Mouse (Mus musculus) forebrain, embryonic 13.5 days (tissue): ENCODE measurements at regions not wholly inside any gene's neighbourhood (a gene's known extent, or its start where the extent isn't known, plus 50 kb on each side); places are given as distances from the start of the nearest gene placed in this dataset.

Experiments
- ATAC-seq: fragments of 200-750 bp; cut with Nextera tagmentation; 2 replicates; pipeline ENCODE4 v1.8.0; 2017
- H3K27ac ChIP-seq: fragments of 300-500 bp; sonication (generic); 2 replicates; pipeline ENCODE4 v1.5.1; 2015; ENCODE audit warnings: inconsistent platforms, mild to moderate bottlenecking, moderate library complexity
- H3K27me3 ChIP-seq: fragments of 300-500 bp; sonication (generic); 2 replicates; pipeline ENCODE4 v1.6.1; 2015; ENCODE audit warnings: mild to moderate bottlenecking, inconsistent platforms
- H3K36me3 ChIP-seq: fragments of 300-500 bp; sonication (generic); 2 replicates; pipeline ENCODE4 v1.6.1; 2015; ENCODE audit warnings: mild to moderate bottlenecking, inconsistent platforms; ENCODE audit not compliant: poor library complexity, severe bottlenecking
- H3K4me1 ChIP-seq: fragments of 300-500 bp; sonication (generic); 2 replicates; pipeline ENCODE4 v1.6.1; 2015; ENCODE audit warnings: inconsistent platforms
- H3K4me2 ChIP-seq: fragments of 300-500 bp; sonication (generic); 2 replicates; pipeline ENCODE4 v1.6.1; 2015; ENCODE audit warnings: inconsistent platforms, mild to moderate bottlenecking, moderate library complexity
- H3K4me3 ChIP-seq: fragments of 300-500 bp; sonication (generic); 2 replicates; pipeline ENCODE4 v1.5.1; 2015; ENCODE audit warnings: mild to moderate bottlenecking, inconsistent platforms
- H3K9ac ChIP-seq: fragments of 300-500 bp; sonication (generic); 2 replicates; pipeline ENCODE4 v1.6.1; 2015; ENCODE audit warnings: mild to moderate bottlenecking, inconsistent platforms
- H3K9me3 ChIP-seq: fragments of 300-500 bp; sonication (generic); replicated peaks from 2 replicates; pipeline ENCODE4 v1.6.1; 2016; ENCODE audit warnings: inconsistent platforms
- WGBS: fragments of 180-500 bp; shearing (Covaris S2); methylation state at CpG from one replicate; pipeline ENCODE4 v1.1.7; 2015; 5-methylcytosine and 5-hydroxymethylcytosine counted together

DNA sequence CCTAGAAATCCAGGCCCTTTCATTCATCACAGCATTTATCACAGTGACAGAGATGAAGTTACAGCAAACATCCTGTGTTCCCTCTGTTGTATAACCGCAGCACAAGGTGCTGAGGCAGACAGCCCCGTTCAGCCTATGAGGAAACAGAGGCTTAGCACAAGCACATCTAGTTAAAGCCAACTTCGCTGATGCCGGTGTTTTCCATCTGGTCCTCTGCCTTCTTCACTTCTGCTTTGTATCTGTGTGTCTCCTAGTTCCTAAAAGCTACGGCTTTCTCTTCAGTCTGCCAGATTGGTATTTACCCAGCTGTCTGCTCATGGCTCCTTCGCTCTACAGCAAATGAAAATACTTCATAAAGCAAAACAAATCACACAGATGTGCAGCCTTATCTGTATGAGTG is 256.5 kb upstream of the Clint1 start:
- Histone ChIP-seq H3K27me3 (no peaks in the 10 kb centered on the region), H3K9me3 (no peaks in the 10 kb centered on the region), H3K36me3 (no peaks in the 10 kb centered on the region), H3K9ac (no peak overlapping the region), H3K4me1 (peaks cover 17% of the 10 kb centered on the region), H3K27ac (no peak overlapping the region), H3K4me2 (no peak overlapping the region), H3K4me3 (no peak overlapping the region)
- WGBS, result 91% methylated on average over 6 of the region's 6 CpGs
- ATAC-seq, result no peak

DNA sequence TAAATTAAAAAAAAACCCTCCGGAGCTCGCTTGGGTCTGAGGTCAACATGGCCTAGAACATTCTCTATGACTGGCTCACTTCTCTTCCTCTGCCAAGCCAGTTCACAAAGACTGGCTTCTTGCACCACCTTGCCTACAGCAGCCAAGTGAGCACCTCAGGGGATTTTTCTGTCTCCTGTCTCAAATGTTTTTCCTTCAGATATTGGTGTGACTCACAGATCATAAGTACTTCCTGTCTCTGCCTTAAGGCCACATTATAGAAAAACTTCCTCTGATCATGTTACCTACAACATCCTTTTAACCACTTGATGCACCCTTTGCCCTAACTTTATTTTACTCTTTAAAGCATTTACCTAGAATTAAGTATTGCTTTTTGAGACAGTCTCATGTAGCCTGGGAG is 230.0 kb upstream of the Clint1 start:
- no peak overlapping the region for H3K4me3 ChIP-seq
- H3K4me2 ChIP-seq, result no peak overlapping the region
- 95% methylated on average over 2 of the region's 2 CpGs for WGBS
- H3K27ac ChIP-seq, result no peak overlapping the region
- ATAC-seq, result no peak
- H3K36me3 ChIP-seq, result no peaks in the 10 kb centered on the region
- H3K9ac ChIP-seq, result no peak overlapping the region
- H3K4me1 ChIP-seq, result no peaks in the 10 kb centered on the region
- no peaks in the 10 kb centered on the region for H3K27me3 ChIP-seq
- no peaks in the 10 kb centered on the region for H3K9me3 ChIP-seq

DNA sequence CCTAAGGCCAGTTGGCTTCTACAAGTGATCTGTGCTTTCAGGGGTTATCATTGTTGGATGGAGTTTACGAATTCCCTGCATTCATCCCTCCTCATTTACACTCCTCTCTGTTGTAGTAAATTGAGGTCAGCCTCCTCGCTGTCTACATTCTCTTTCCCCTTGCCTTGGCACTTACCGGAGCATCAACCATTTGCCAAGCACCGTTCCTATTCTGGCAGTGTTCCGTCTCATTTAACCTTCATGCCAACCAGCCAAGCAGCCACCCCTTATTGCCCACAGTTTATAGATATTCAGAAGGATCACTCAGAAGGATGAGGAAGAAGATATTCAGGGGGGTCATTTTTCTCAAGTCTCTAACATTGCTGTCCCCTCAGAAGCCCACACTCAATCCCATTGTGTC is 229.2 kb upstream of the Clint1 start:
- H3K27me3 ChIP-seq, result no peaks in the 10 kb centered on the region
- 89% methylated on average over 5 of the region's 5 CpGs for WGBS
- no peak for ATAC-seq
- H3K9me3 ChIP-seq, result no peaks in the 10 kb centered on the region
- no peaks in the 10 kb centered on the region for H3K36me3 ChIP-seq
- H3K4me3 ChIP-seq, result no peak overlapping the region
- no peaks in the 10 kb centered on the region for H3K4me1 ChIP-seq
- no peak overlapping the region for H3K27ac ChIP-seq
- no peak overlapping the region for H3K4me2 ChIP-seq
- no peak overlapping the region for H3K9ac ChIP-seq

DNA sequence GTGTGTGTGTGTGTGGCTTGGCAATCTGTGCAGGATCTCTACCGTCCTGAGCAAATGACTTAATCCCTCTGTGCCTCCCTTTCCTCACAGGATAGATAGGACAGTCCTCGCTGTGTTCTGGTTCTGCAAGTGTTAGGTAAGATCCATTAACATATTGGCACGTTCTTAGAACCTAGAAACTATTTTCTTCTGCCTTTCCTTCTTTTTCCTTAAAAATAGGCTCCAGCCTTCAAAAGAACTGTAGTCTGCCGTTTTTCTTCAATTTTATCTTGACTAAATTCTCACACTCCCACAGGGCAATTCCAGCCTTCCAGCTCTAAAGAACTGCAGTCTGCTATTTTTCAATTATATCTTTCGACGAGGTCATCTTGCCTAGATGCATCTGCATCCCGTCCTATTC is 227.6 kb upstream of the Clint1 start:
- Histone ChIP-seq H3K9ac (no peak overlapping the region), H3K27ac (no peak overlapping the region), H3K4me2 (no peak overlapping the region), H3K4me1 (no peaks in the 10 kb centered on the region), H3K27me3 (no peaks in the 10 kb centered on the region), H3K9me3 (no peaks in the 10 kb centered on the region), H3K36me3 (no peaks in the 10 kb centered on the region), H3K4me3 (no peak overlapping the region)
- ATAC-seq, result no peak
- WGBS, result 79% methylated on average over 7 of the region's 7 CpGs

DNA sequence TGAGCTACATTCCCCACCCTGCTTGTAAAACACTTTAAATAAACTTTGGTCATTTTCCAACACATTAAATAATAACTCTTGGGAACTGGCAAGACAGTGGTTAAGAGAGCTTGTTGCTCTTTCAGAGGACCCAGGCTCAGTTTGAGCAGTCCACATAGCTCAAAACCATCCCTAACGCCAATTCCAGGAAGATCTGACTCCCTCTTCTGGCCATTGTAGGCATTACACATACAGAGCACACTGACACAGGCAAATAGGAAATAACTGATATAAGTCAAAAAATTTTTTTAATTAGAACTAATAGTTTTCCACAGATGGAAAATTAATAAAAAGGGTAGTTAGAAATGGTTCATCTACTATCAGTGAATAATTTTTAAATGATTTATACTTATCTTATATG is 222.6 kb upstream of the Clint1 start:
- 32% methylated on average over 1 of the region's 1 CpGs for WGBS
- Histone ChIP-seq H3K4me3 (no peak overlapping the region), H3K4me1 (no peaks in the 10 kb centered on the region), H3K36me3 (no peaks in the 10 kb centered on the region), H3K9ac (no peak overlapping the region), H3K27ac (no peak overlapping the region), H3K4me2 (no peak overlapping the region), H3K9me3 (no peaks in the 10 kb centered on the region), H3K27me3 (no peaks in the 10 kb centered on the region)
- no peak for ATAC-seq

DNA sequence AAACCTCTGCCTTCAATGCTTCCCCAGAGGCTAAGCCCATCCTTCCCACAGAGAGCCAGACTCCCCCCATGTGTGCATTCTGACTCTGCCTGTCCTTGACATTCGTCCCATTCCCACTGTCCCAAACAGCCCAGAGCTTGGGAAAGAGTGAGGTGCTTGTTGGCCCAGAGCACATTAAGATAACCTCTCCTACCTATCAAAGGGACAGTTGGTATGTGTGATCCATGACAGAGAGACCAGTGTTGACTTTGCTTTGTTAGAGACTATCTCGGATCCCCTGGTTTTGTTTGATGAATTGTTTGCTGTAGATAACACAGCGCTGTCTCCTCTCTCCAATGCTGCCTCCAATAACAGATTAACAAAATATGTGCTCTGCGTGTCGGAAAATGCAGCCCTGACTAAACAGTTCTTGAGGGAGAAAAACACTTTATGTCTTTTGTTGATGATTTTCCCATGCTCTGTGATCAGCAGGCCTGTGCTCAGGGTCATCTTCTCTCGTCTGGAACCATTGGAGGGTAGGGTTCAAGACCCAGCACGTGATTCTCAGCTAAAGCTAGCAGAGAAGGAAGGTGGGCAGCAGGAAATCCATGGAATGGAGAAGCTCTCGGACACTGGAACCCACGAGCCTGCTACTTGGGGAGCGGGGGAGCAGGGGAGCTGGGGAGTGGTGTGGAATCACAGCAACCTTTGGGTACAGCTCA is 217.2 kb upstream of the Clint1 start:
- no peaks in the 10 kb centered on the region for H3K27me3 ChIP-seq
- peaks cover 11% of the 10 kb centered on the region for H3K4me1 ChIP-seq
- no peak overlapping the region for H3K4me3 ChIP-seq
- WGBS, result 88% methylated on average over 10 of the region's 10 CpGs
- no peak overlapping the region for H3K4me2 ChIP-seq
- no peak overlapping the region for H3K27ac ChIP-seq
- H3K9me3 ChIP-seq, result no peaks in the 10 kb centered on the region
- no peak for ATAC-seq
- H3K36me3 ChIP-seq, result no peaks in the 10 kb centered on the region
- H3K9ac ChIP-seq, result no peak overlapping the region

DNA sequence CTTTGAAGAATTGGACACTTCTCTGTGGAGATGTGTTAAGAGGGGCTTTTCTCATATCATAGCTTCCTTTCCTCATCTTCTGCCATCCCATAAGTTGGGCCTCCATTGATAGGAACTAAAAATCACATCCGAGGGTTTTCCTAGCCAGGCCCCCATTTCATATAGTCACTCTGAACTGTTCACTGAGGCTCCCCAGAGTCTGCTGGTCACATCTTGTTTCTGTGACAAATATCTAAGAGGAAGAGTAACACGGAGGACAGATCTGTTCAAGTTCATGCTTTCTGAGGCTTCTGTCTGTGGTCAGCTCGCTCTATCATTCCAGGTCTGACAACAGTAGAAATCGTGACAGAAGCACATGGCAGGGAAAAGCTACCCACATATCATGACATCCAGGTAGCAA is 216.0 kb upstream of the Clint1 start:
- no peaks in the 10 kb centered on the region for H3K36me3 ChIP-seq
- ATAC-seq, result no peak
- H3K4me2 ChIP-seq, result no peak overlapping the region
- no peaks in the 10 kb centered on the region for H3K9me3 ChIP-seq
- no peak overlapping the region for H3K27ac ChIP-seq
- no peak overlapping the region for H3K4me3 ChIP-seq
- H3K27me3 ChIP-seq, result no peaks in the 10 kb centered on the region
- H3K9ac ChIP-seq, result no peak overlapping the region
- peaks cover 11% of the 10 kb centered on the region for H3K4me1 ChIP-seq
- 92% methylated on average over 4 of the region's 4 CpGs for WGBS

DNA sequence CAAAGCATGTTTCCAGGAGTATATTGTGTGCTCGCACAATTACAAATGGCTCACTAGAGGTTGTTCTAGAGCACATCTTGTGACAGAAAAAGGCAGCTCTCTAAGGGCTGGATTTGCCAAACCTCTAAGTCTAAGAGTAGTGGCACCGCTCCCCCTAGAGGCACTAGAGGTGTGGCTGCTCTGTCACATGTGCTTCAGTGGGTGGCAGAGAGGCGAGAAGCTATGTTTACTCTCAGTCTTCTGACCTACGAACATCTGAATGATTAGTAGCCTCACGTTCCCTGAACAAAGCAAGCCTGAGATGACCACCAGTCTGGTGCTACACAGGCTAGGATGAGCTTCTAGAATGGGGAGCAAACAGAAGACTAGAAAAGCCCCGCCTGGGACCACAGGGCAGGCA is 212.6 kb upstream of the Clint1 start:
- no peak for ATAC-seq
- H3K4me3 ChIP-seq, result no peak overlapping the region
- peaks cover 15% of the 10 kb centered on the region for H3K4me1 ChIP-seq
- H3K36me3 ChIP-seq, result no peaks in the 10 kb centered on the region
- H3K4me2 ChIP-seq, result no peak overlapping the region
- 86% methylated on average over 6 of the region's 6 CpGs for WGBS
- no peak overlapping the region for H3K9ac ChIP-seq
- H3K27me3 ChIP-seq, result no peaks in the 10 kb centered on the region
- no peak overlapping the region for H3K27ac ChIP-seq
- H3K9me3 ChIP-seq, result no peaks in the 10 kb centered on the region

DNA sequence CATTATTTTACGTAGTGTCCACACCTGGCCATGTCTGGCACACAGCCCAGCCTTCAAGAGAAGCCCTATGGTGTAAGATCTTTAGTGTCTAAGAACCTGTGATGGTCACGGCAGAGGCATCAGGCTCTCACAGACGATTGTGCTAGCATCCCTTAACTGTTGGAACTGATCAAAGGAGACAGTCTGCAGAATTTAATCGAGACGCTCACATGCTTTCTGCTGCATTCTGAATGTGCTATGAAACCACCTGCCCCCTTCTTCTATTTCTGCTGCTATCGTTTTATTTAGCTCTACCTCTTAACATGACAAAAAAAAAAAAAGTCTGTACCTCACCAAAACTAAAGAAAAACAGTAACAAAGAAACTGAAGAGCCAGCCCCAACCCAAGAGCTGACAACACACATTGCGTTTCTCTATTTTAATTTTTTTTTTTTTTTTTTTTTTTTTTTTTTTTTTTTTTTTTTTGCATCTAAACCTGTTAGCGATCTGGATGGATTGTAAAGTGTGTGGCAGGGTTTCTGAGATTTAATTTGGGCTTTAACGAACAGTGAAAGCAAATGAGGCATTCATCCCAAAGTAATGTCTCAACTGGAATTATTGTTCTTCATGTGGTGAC is 209.6 kb upstream of the Clint1 start:
- Histone ChIP-seq H3K27me3 (no peaks in the 10 kb centered on the region), H3K4me3 (no peak overlapping the region), H3K9ac (no peak overlapping the region), H3K4me2 (no peak overlapping the region), H3K9me3 (no peaks in the 10 kb centered on the region), H3K27ac (no peak overlapping the region), H3K36me3 (no peaks in the 10 kb centered on the region), H3K4me1 (peaks cover 12% of the 10 kb centered on the region)
- no peak for ATAC-seq
- WGBS, result 60% methylated on average over 9 of the region's 9 CpGs

DNA sequence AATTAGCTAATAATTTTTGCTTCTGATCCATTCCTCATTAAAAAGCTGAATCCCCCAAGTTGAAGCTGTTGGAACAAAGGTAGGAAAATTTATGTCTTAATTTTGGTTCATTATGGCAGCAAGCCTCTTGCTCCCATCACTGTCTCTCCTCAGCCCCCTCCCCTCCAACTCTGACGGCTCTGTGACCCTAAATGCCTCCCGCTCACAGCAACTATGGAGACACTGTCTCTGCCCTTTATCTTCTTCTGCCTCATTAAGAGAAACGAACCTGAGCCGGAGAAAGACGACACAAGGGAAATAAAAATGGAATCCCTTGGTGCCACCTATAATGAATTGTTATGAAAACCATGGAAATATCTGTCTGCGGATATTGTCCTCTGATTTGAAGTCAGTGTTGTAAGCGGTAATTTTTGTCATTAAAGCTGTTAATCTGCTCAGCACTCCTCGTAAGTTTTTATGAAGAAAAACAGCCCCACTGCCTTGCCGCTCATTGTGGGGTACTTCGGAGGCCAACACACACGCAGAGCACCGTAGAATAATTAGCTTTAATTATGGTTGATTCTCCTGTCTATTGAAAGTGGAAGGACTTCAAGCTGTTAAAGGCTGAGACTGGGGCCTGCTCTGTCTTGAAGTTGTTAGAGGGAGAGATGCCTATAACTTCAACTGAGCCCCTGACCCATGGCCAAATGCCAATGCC is 208.1 kb upstream of the Clint1 start:
- H3K9me3 ChIP-seq, result no peaks in the 10 kb centered on the region
- H3K36me3 ChIP-seq, result no peaks in the 10 kb centered on the region
- peaks cover 4% of the 10 kb centered on the region; the same call in 1 of the 2 replicates for H3K4me1 ChIP-seq
- no peak overlapping the region for H3K27ac ChIP-seq
- no peak overlapping the region for H3K4me2 ChIP-seq
- WGBS, result 40% methylated on average over 12 of the region's 12 CpGs
- H3K27me3 ChIP-seq, result no peaks in the 10 kb centered on the region
- no peak overlapping the region for H3K9ac ChIP-seq
- no peak for ATAC-seq
- H3K4me3 ChIP-seq, result no peak overlapping the region

DNA sequence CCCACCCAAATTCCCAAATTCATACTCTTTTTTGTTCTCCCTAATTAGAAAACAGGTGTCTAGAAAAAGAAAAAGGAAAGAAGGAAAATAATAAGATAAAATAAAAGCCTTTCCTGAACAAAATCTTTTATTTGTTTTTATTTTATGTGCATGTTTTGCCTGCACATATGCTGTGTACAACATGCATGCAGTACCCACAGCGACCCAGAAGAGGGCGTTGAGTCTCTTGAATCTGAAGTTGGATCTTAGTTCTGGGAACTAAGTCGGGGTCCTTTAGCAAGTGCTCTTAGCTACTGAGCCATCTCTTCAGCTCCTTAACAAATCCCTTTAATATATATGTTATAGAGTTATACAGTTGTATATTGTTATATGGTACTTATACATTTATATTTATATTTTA is 206.0 kb upstream of the Clint1 start:
- Histone ChIP-seq H3K27ac (no peak overlapping the region), H3K4me1 (peaks cover 4% of the 10 kb centered on the region; the same call in 1 of the 2 replicates), H3K9me3 (no peaks in the 10 kb centered on the region), H3K36me3 (no peaks in the 10 kb centered on the region), H3K27me3 (no peaks in the 10 kb centered on the region), H3K4me2 (no peak overlapping the region), H3K4me3 (no peak overlapping the region), H3K9ac (no peak overlapping the region)
- no peak for ATAC-seq
- 79% methylated on average over 3 of the region's 3 CpGs for WGBS

DNA sequence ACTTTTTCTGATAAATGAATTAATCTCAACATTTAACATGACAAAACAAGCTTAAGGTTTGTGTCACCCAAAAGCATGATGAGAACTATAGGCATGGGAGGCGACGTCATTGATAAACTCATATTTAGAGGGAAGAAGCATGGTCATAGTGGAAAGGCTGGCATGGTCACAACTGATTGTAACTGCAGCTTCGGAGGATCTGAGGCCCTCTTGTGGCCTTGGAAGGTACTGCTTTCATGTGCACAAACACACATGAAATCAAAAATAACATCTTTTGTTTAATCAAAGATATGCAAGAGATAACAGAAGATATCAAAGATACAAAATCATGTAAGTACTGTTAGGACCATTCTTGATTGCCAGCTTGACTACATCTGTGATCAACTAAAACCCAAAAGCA is 204.0 kb upstream of the Clint1 start:
- Histone ChIP-seq H3K27me3 (no peaks in the 10 kb centered on the region), H3K4me3 (no peak overlapping the region), H3K9me3 (no peaks in the 10 kb centered on the region), H3K36me3 (no peaks in the 10 kb centered on the region), H3K4me1 (peaks cover 4% of the 10 kb centered on the region; the same call in 1 of the 2 replicates), H3K4me2 (no peak overlapping the region), H3K27ac (no peak overlapping the region), H3K9ac (no peak overlapping the region)
- 82% methylated on average over 3 of the region's 3 CpGs for WGBS
- no peak for ATAC-seq
